Mouse (Mus musculus) limb, embryonic 13.5 days (tissue): Measurements from ENCODE around the gene Mpped2. TPM values are rescaled to one million over a fixed set of nuclear protein-coding genes. Genes with fewer than 3 reads are reported as not detected.

ENCODE experiments used
- ATAC-seq: fragments of 200-750 bp; cut with Nextera tagmentation; 2 replicates; pipeline ENCODE4 v1.8.0; 2017; ENCODE audit warnings: low read depth, moderate number of reproducible peaks, moderate TSS enrichment; ENCODE audit not compliant: low FRiP score
- H3K27ac ChIP-seq: fragments of 300-500 bp; sonication (generic); 2 replicates; pipeline ENCODE4 v1.5.1; 2015; ENCODE audit warnings: inconsistent platforms, mild to moderate bottlenecking, moderate library complexity
- H3K27me3 ChIP-seq: fragments of 300-500 bp; sonication (generic); 2 replicates; pipeline ENCODE4 v1.6.1; 2015; ENCODE audit warnings: mild to moderate bottlenecking, inconsistent platforms
- H3K36me3 ChIP-seq: fragments of 300-500 bp; sonication (generic); 2 replicates; pipeline ENCODE4 v1.6.1; 2015; ENCODE audit warnings: inconsistent platforms, mild to moderate bottlenecking, moderate library complexity
- H3K4me1 ChIP-seq: fragments of 300-500 bp; sonication (generic); 2 replicates; pipeline ENCODE4 v1.6.1; 2015; ENCODE audit warnings: inconsistent platforms
- H3K4me2 ChIP-seq: fragments of 300-500 bp; sonication (generic); replicated peaks from 2 replicates; pipeline ENCODE4 v1.6.1; 2015; ENCODE audit warnings: inconsistent platforms, mild to moderate bottlenecking, moderate library complexity
- H3K4me3 ChIP-seq: fragments of 300-500 bp; sonication (generic); 2 replicates; pipeline ENCODE4 v1.5.1; 2015; ENCODE audit warnings: moderate library complexity, mild to moderate bottlenecking, inconsistent platforms
- H3K9ac ChIP-seq: fragments of 300-500 bp; sonication (generic); 2 replicates; pipeline ENCODE4 v1.6.1; 2015; ENCODE audit warnings: mild to moderate bottlenecking, inconsistent platforms
- H3K9me3 ChIP-seq: fragments of 300-500 bp; sonication (generic); 2 replicates; pipeline ENCODE4 v1.6.1; 2016; ENCODE audit warnings: inconsistent platforms
- WGBS: fragments of 180-500 bp; shearing (Covaris S2); methylation state at CpG from one replicate; pipeline ENCODE4 v1.1.7; 2015; 5-methylcytosine and 5-hydroxymethylcytosine counted together
- polyA plus RNA-seq: library from polyadenylated mRNA; unstranded; fragments of >200 nt; fragmentation: Nextera tagmentation; extraction: Ambion mirVana; gene quantifications from 2 replicates; pipeline ENCODE4 v1.2.1, GENCODE M21; 2015

Mpped2 gene
- polyA plus RNA-seq, 1 experiment from 2014 or later, result 130 TPM

DNA sequence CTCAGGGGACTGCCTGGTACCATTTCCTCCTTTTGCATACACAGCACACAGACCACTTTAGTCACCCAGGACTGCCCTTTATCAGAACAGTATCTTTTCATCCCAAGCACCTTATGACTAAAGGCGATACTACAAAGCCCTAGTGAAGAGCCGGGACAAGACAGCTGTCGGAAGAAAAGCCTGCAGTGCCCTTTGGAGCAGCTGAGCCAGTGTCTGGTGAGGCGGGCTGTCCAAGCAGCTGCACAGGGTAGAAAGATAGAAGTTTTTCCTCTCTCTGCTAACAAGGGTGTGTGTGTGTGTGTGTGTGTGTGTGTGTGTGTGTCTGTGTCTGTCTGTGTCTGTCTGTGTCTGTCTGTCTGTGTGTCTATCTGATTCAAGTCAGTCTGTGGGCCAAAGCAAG is 161.1 kb downstream of the Mpped2 start:
- WGBS, result 59% methylated on average over 4 of the region's 4 CpGs
- peaks cover 64% of the 10 kb centered on the region for H3K4me1 ChIP-seq
- no peak overlapping the region for H3K4me2 ChIP-seq
- H3K9me3 ChIP-seq, result no peaks in the 10 kb centered on the region
- H3K4me3 ChIP-seq, result no peak overlapping the region
- no peak overlapping the region; the same call in 1 of the 2 replicates for H3K9ac ChIP-seq
- no peaks in the 10 kb centered on the region for H3K36me3 ChIP-seq
- 0 out of 2 replicates have a peak, but pooled peaks cover 3% of the 10 kb centered on the region for H3K27me3 ChIP-seq
- no peak overlapping the region; the same call in 1 of the 2 replicates for H3K27ac ChIP-seq
- ATAC-seq, result 0 out of 2 replicates have a peak, but pooled peaks have one; percentile 18

DNA sequence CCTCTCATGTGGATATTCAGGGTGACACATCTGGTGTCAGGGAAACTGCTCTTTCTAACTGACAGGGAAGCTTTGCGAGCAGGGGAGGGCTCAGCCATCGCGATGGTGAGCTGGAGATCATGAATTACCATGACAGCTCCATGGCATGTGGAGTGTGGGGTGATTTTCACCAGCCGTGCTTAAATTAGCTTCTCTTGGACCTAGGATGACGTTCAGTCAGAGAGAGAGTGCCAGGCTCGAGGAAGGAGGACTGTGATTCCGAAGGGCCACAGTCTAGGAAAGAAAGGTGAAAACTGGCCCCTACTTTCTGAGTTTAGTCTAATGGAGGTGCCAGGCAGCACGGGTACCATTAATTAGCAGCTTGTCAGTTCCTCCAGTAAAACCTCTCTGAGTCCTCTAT is 161.7 kb downstream of the Mpped2 start:
- WGBS, result 15% methylated on average over 8 of the region's 8 CpGs
- H3K9me3 ChIP-seq, result no peaks in the 10 kb centered on the region
- H3K4me3 ChIP-seq, result no peak overlapping the region
- peaks cover 64% of the 10 kb centered on the region for H3K4me1 ChIP-seq
- no peak overlapping the region; the same call in 1 of the 2 replicates for H3K27ac ChIP-seq
- ATAC-seq, result no peak
- 0 out of 2 replicates have a peak, but pooled peaks cover 3% of the 10 kb centered on the region for H3K27me3 ChIP-seq
- H3K36me3 ChIP-seq, result no peaks in the 10 kb centered on the region
- H3K9ac ChIP-seq, result no peak overlapping the region; the same call in 1 of the 2 replicates
- H3K4me2 ChIP-seq, result 0 out of 2 replicates have a peak overlapping the region, but pooled peaks have one; percentile 2

- Histone ChIP-seq H3K4me3 (no peak overlapping the region), H3K9me3 (no peaks in the 10 kb centered on the region), H3K4me2 (0 out of 2 replicates have a peak overlapping the region, but pooled peaks have one; percentile 2), H3K27ac (no peak overlapping the region), H3K27me3 (0 out of 2 replicates have a peak, but pooled peaks cover 3% of the 10 kb centered on the region), H3K36me3 (no peaks in the 10 kb centered on the region), H3K9ac (no peak overlapping the region), H3K4me1 (peaks cover 66% of the 10 kb centered on the region)
- WGBS, result 39% methylated on average over 13 of the region's 13 CpGs
- no peak for ATAC-seq
Measured at GRCm38 (mm10) chr2:106855184-106855583, 162.1 kb downstream of the Mpped2 start.

DNA sequence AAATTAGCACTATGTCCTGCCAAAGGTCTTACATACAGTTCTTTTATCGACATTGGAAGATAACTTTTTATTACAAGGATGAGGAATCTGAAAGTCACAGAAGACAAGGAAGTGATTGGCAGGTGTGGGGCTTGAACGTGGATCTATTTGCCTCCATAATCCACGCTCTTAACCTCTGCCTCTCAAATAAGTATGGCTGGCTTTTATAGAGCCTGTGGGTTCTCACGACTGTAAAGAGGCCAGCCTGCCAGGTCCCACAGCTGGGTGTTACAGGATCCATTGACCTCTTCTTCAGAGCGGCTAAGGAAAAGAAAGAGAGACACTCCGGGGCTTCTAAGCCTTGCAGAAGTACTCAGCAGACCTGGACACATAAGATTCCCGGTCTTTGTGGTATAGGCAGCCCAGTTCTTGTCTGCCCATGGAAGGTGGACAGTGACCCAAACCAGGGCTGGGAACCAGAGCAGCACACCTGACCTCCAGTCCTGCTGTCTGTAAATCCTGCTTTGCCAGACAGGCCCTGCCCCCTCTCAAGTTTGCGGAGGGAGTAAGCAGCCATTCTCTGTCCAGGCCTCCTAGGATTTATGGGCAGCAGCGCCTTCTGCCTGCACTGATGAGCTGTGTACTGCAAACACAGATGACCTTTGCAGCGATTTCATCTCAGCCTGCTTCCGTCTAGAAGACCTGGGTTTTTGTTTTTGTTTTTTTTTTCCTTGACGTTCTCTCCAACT is 162.7 kb downstream of the Mpped2 start:
- H3K27ac ChIP-seq, result peak overlapping the region; percentile 72
- H3K4me2 ChIP-seq, result peak overlapping the region; percentile 33
- H3K4me3 ChIP-seq, result no peak overlapping the region
- ATAC-seq, result peak; percentile 51; the same call in 1 of the 2 replicates
- peaks cover 71% of the 10 kb centered on the region for H3K4me1 ChIP-seq
- no peak overlapping the region for H3K9ac ChIP-seq
- 12% methylated on average over 12 of the region's 12 CpGs for WGBS
- H3K9me3 ChIP-seq, result no peaks in the 10 kb centered on the region
- H3K36me3 ChIP-seq, result 0 out of 2 replicates have a peak, but pooled peaks cover 1% of the 10 kb centered on the region
- 0 out of 2 replicates have a peak, but pooled peaks cover 3% of the 10 kb centered on the region for H3K27me3 ChIP-seq

DNA sequence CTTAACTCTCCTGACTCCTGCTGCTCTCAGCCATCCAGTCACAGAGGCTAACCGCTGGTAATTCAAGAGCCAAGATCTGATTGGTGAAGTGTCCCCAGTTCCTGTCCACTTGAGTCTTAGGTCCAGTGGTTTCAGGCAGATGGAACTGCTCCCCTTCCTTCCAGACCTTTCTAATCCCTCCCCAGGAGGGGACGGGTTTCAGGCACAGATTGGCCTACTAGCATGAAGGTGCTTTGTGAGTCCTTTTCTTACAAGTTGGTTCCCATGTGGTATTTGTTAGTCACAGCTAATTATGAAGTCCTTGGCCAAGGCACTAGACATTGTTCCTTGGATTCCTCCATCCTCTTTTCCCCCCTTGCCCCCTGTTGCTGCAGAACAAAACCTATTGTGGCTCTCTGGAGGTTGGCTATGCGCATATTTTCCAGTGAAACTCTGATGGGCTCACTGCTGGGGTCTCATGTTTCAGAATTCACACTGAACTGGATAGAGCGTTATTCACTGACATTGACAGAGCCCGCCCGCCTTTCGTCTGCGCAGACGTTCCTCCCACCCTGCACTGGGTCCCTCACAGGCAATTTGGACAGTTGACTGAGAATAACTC is 163.4 kb downstream of the Mpped2 start:
- peak; percentile 51 for ATAC-seq
- H3K27me3 ChIP-seq, result 0 out of 2 replicates have a peak, but pooled peaks cover 3% of the 10 kb centered on the region
- 23% methylated on average over 9 of the region's 9 CpGs for WGBS
- H3K9me3 ChIP-seq, result no peaks in the 10 kb centered on the region
- peak overlapping the region; percentile 72 for H3K27ac ChIP-seq
- no peak overlapping the region for H3K4me3 ChIP-seq
- H3K4me1 ChIP-seq, result peaks cover 69% of the 10 kb centered on the region
- H3K36me3 ChIP-seq, result peaks cover 7% of the 10 kb centered on the region
- H3K9ac ChIP-seq, result no peak overlapping the region
- H3K4me2 ChIP-seq, result peak overlapping the region; percentile 33

GRCm38 (mm10) chr2:106857258-106857657 is 164.2 kb downstream of the Mpped2 start:
- no peaks in the 10 kb centered on the region for H3K9me3 ChIP-seq
- H3K36me3 ChIP-seq, result peaks cover 7% of the 10 kb centered on the region
- no peak overlapping the region for H3K9ac ChIP-seq
- peaks cover 68% of the 10 kb centered on the region for H3K4me1 ChIP-seq
- H3K27ac ChIP-seq, result no peak overlapping the region; the same call in 1 of the 2 replicates
- H3K4me2 ChIP-seq, result peak overlapping the region; percentile 9; the same call in 1 of the 2 replicates
- 62% methylated on average over 4 of the region's 4 CpGs for WGBS
- 0 out of 2 replicates have a peak, but pooled peaks cover 3% of the 10 kb centered on the region for H3K27me3 ChIP-seq
- ATAC-seq, result no peak
- H3K4me3 ChIP-seq, result no peak overlapping the region

- Histone ChIP-seq H3K27me3 (0 out of 2 replicates have a peak, but pooled peaks cover 3% of the 10 kb centered on the region), H3K36me3 (peaks cover 11% of the 10 kb centered on the region), H3K4me2 (no peak overlapping the region), H3K27ac (no peak overlapping the region), H3K4me3 (no peak overlapping the region), H3K4me1 (peaks cover 71% of the 10 kb centered on the region), H3K9ac (no peak overlapping the region), H3K9me3 (no peaks in the 10 kb centered on the region)
- WGBS, result 59% methylated on average over 4 of the region's 4 CpGs
- no peak for ATAC-seq
Measured at GRCm38 (mm10) chr2:106857711-106858110, 164.6 kb downstream of the Mpped2 start.

DNA sequence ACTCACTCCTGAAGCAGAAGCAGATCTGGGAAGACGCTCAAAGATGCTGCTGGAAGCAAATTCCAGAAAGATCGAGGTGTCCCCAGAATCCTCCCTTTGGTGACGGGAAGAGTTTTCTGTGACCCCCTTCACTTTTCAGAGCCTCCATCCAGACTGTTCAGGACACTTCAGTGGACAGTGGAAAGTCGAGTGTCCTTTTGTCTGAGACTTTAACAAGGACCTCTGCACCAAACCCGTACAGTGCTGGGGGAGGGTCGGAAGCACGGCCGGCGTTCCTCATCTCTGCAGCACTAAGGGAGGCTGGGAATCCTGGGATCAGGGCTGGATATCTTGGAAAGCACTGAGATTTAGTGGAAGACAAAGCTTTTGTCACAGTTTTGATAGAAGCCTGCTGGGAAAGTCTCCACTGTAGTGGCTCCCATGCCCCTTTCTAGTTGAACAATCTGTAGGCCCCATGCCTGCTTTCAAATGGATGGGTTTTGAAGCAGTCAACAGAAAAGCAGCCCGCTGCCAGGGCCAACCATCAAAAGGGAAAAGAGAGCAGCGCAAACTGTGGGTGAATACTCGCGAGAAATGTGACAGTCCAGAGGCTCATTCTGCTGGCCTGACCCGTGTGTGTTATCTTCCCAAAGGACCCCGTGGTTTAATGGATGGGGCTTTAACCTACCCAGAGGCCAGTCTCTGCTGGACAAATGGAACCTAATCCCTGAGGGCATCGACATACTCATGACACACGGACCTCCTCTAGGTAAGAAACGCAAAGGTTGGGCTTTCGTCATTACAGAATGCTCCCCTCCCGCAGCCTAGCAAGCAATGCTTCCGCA is 168.0 kb downstream of the Mpped2 start:
- Histone ChIP-seq H3K4me2 (no peak overlapping the region), H3K9me3 (no peaks in the 10 kb centered on the region), H3K4me1 (peaks cover 67% of the 10 kb centered on the region), H3K9ac (no peak overlapping the region), H3K27ac (no peak overlapping the region), H3K4me3 (no peak overlapping the region), H3K27me3 (no peaks in the 10 kb centered on the region), H3K36me3 (peaks cover 18% of the 10 kb centered on the region)
- no peak for ATAC-seq
- WGBS, result 79% methylated on average over 21 of the region's 21 CpGs

- H3K9me3 ChIP-seq, result no peaks in the 10 kb centered on the region
- 65% methylated on average over 11 of the region's 11 CpGs for WGBS
Measured at GRCm38 (mm10) chr2:106863050-106863653, 170.1 kb downstream of the Mpped2 start.

DNA sequence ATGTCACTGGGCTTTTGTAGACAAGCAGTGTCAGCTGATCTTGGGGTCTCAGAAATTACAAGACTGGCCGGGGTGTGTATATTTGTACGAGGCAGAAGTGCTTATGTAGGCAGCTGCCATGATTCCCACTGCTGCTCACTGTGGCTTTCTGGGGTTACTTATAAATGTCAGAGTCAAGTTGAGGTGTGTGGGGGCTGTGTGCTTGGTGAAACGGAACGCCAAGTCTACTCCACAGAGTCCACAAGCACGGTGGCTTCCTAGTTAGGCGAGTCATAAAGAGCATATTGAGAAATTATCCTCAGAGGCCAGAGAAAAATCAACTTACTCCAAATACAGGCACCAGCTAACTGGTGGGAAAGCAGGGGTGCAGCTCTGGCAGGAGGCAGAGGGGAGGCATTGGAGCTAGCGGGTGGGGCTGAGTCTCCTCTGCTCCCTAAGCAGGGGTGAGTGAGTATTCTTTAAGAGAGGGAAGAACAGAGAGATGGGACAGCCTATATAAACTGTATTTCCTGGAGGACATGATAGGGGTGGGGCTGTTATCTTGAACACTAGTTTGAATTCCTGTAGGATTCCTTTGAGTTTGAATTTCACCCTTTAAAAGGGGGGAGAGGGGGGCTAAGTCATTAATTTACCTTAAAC is 172.2 kb downstream of the Mpped2 start:
- Histone ChIP-seq H3K9ac (no peak overlapping the region), H3K4me2 (no peak overlapping the region), H3K27ac (no peak overlapping the region; the same call in 1 of the 2 replicates), H3K4me1 (peaks cover 35% of the 10 kb centered on the region), H3K4me3 (no peak overlapping the region), H3K9me3 (no peaks in the 10 kb centered on the region), H3K27me3 (no peaks in the 10 kb centered on the region), H3K36me3 (peaks cover 40% of the 10 kb centered on the region)
- no peak for ATAC-seq
- 66% methylated on average over 7 of the region's 7 CpGs for WGBS

More at GRCm38 (mm10) chr2:106863050-106863653, 170.1 kb downstream of the Mpped2 start:
- no peak overlapping the region for H3K4me3 ChIP-seq
- no peak overlapping the region for H3K9ac ChIP-seq
- H3K27ac ChIP-seq, result no peak overlapping the region
- H3K27me3 ChIP-seq, result no peaks in the 10 kb centered on the region
- H3K36me3 ChIP-seq, result peaks cover 22% of the 10 kb centered on the region
- no peak for ATAC-seq
- H3K4me1 ChIP-seq, result peaks cover 49% of the 10 kb centered on the region
- H3K4me2 ChIP-seq, result no peak overlapping the region

GRCm38 (mm10) chr2:106866303-106866702 is 173.2 kb downstream of the Mpped2 start:
- Histone ChIP-seq H3K27ac (no peak overlapping the region), H3K36me3 (peaks cover 42% of the 10 kb centered on the region), H3K9me3 (no peaks in the 10 kb centered on the region), H3K4me3 (no peak overlapping the region), H3K4me2 (no peak overlapping the region), H3K27me3 (no peaks in the 10 kb centered on the region), H3K9ac (no peak overlapping the region), H3K4me1 (peaks cover 30% of the 10 kb centered on the region)
- WGBS, result 55% methylated on average over 5 of the region's 5 CpGs
- 0 out of 2 replicates have a peak, but pooled peaks have one; percentile 22 for ATAC-seq
